Mouse (Mus musculus) myocyte (in vitro differentiated cells): ENCODE data around the gene Fam131b.
A peak's percentile ranks its signal among the peaks of the same experiment; 100 is the strongest.

ENCODE experiments used
- CEBPB ChIP-seq: IDR thresholded peaks from 2 replicates; pipeline ENCODE4 v1.6.1; 2011; ENCODE audit warnings: mild to moderate bottlenecking, moderate library complexity; ENCODE audit not compliant: poor library complexity, insufficient read depth, severe bottlenecking
- E2F4 ChIP-seq: IDR thresholded peaks from one replicate; pipeline ENCODE4 v1.6.1; 2011; ENCODE audit warnings: mild to moderate bottlenecking, control low read depth, moderate library complexity; ENCODE audit not compliant: insufficient read depth
- POLR2A ChIP-seq: IDR thresholded peaks from one replicate; pipeline ENCODE4 v1.6.1; 2011; ENCODE audit warnings: low read depth, mild to moderate bottlenecking, control low read depth, moderate library complexity; ENCODE audit not compliant: insufficient read length
- POLR2AphosphoS2 ChIP-seq: IDR thresholded peaks from one replicate; pipeline ENCODE4 v1.6.1; 2011; ENCODE audit warnings: low read depth, control low read depth; ENCODE audit not compliant: insufficient read length
- TCF12 ChIP-seq: IDR thresholded peaks from one replicate; pipeline ENCODE4 v1.6.1; 2011; ENCODE audit warnings: mild to moderate bottlenecking, control low read depth; ENCODE audit not compliant: poor library complexity, insufficient read depth, severe bottlenecking
- USF1 ChIP-seq: IDR thresholded peaks from one replicate; pipeline ENCODE4 v1.6.1; 2011; ENCODE audit warnings: low read depth, mild to moderate bottlenecking, control low read depth, moderate library complexity

- TF ChIP-seq CEBPB: no peak
- no peak for TF ChIP-seq POLR2A
- TF ChIP-seq E2F4: no peak
- TF ChIP-seq TCF12: no peak
- no peak for TF ChIP-seq POLR2AphosphoS2
- TF ChIP-seq USF1: peak; percentile 28
These were observed 25.1 kb downstream of the Fam131b start for GRCm38 (mm10) chr6:42299362-42299761.
